Mouse (Mus musculus): ENCODE measurements around the gene Ccdc153. TPM values are rescaled to one million over a fixed set of nuclear protein-coding genes. Genes with fewer than 3 reads are reported as not detected.

The Ccdc153 gene
- polyA plus RNA-seq, 1 experiment from 2014 or later, result not detected

GRCm38 (mm10) chr9:44207840-44208239 lies 32.6 kb upstream of the Ccdc153 start:
- no peaks in the 10 kb centered on the region for H3K9me3 ChIP-seq (ENCODE audit: control insufficient read depth, low read length)
- 92% methylated on average over 2 of the region's 2 CpGs for WGBS
- DNase-seq (ENCODE audit: low spot score) (no peak), ATAC-seq (ENCODE audit: low FRiP score) (no peak)
- H3K9ac ChIP-seq (ENCODE audit: low read depth, low read length), result no peak overlapping the region
- no peak overlapping the region for H3K4me2 ChIP-seq (replicated peaks; ENCODE audit: low read depth, low read length)
- no peaks in the 10 kb centered on the region for H3K27me3 ChIP-seq (ENCODE audit: control insufficient read depth, insufficient read depth, low read length)
- H3K4me3 ChIP-seq (ENCODE audit: low read depth, low read length), result no peak overlapping the region
- no peaks in the 10 kb centered on the region for H3K4me1 ChIP-seq (replicated peaks; ENCODE audit: control insufficient read depth, insufficient read depth, low read length)
- no peaks in the 10 kb centered on the region for H3K36me3 ChIP-seq (ENCODE audit: control insufficient read depth, insufficient read depth, low read length)
- H3K27ac ChIP-seq (ENCODE audit: low read depth, low read length), result no peak overlapping the region

- H3K4me2 ChIP-seq (replicated peaks; ENCODE audit: low read depth, low read length), result no peak overlapping the region
- H3K27ac ChIP-seq (ENCODE audit: low read depth, low read length), result no peak overlapping the region
- H3K9me3 ChIP-seq (ENCODE audit: control insufficient read depth, low read length), result no peaks in the 10 kb centered on the region
- no peak overlapping the region for H3K9ac ChIP-seq (ENCODE audit: low read depth, low read length)
- no peak overlapping the region for H3K4me3 ChIP-seq (ENCODE audit: low read depth, low read length)
- no peaks in the 10 kb centered on the region for H3K27me3 ChIP-seq (ENCODE audit: control insufficient read depth, insufficient read depth, low read length)
- WGBS, result 95% methylated on average over 4 of the region's 4 CpGs
- H3K4me1 ChIP-seq (replicated peaks; ENCODE audit: control insufficient read depth, insufficient read depth, low read length), result no peaks in the 10 kb centered on the region
- no peaks in the 10 kb centered on the region for H3K36me3 ChIP-seq (ENCODE audit: control insufficient read depth, insufficient read depth, low read length)
- DNase-seq (ENCODE audit: low spot score) (no peak), ATAC-seq (ENCODE audit: low FRiP score) (no peak)
Measured at GRCm38 (mm10) chr9:44209416-44209815, 31.1 kb upstream of the Ccdc153 start.

- Histone ChIP-seq H3K9ac (ENCODE audit: low read depth, low read length) (no peak overlapping the region), H3K4me3 (ENCODE audit: low read depth, low read length) (no peak overlapping the region), H3K9me3 (ENCODE audit: control insufficient read depth, low read length) (no peaks in the 10 kb centered on the region), H3K4me1 (replicated peaks; ENCODE audit: control insufficient read depth, insufficient read depth, low read length) (no peaks in the 10 kb centered on the region), H3K36me3 (ENCODE audit: control insufficient read depth, insufficient read depth, low read length) (no peaks in the 10 kb centered on the region), H3K4me2 (replicated peaks; ENCODE audit: low read depth, low read length) (no peak overlapping the region), H3K27me3 (ENCODE audit: control insufficient read depth, insufficient read depth, low read length) (no peaks in the 10 kb centered on the region), H3K27ac (ENCODE audit: low read depth, low read length) (no peak overlapping the region)
- DNase-seq (ENCODE audit: low spot score) (no peak), ATAC-seq (ENCODE audit: low FRiP score) (no peak)
- WGBS, result 95% methylated on average over 4 of the region's 4 CpGs
Measured at GRCm38 (mm10) chr9:44212406-44212805, 28.1 kb upstream of the Ccdc153 start.

- 97% methylated on average over 14 of the region's 14 CpGs for WGBS
- Histone ChIP-seq H3K4me2 (replicated peaks; ENCODE audit: low read depth, low read length) (no peak overlapping the region), H3K36me3 (ENCODE audit: control insufficient read depth, insufficient read depth, low read length) (no peaks in the 10 kb centered on the region), H3K9me3 (ENCODE audit: control insufficient read depth, low read length) (no peaks in the 10 kb centered on the region), H3K4me3 (ENCODE audit: low read depth, low read length) (no peak overlapping the region), H3K4me1 (replicated peaks; ENCODE audit: control insufficient read depth, insufficient read depth, low read length) (no peaks in the 10 kb centered on the region), H3K9ac (ENCODE audit: low read depth, low read length) (no peak overlapping the region), H3K27me3 (ENCODE audit: control insufficient read depth, insufficient read depth, low read length) (no peaks in the 10 kb centered on the region), H3K27ac (ENCODE audit: low read depth, low read length) (no peak overlapping the region)
- DNase-seq (ENCODE audit: low spot score), result no peak
- no peak for ATAC-seq (ENCODE audit: low FRiP score)
Measured at GRCm38 (mm10) chr9:44213538-44213937, 26.9 kb upstream of the Ccdc153 start.

- DNase-seq (ENCODE audit: low spot score) (no peak), ATAC-seq (ENCODE audit: low FRiP score) (no peak)
- Histone ChIP-seq H3K4me2 (replicated peaks; ENCODE audit: low read depth, low read length) (no peak overlapping the region), H3K9me3 (ENCODE audit: control insufficient read depth, low read length) (no peaks in the 10 kb centered on the region), H3K36me3 (ENCODE audit: control insufficient read depth, insufficient read depth, low read length) (no peaks in the 10 kb centered on the region), H3K4me3 (ENCODE audit: low read depth, low read length) (no peak overlapping the region), H3K27me3 (ENCODE audit: control insufficient read depth, insufficient read depth, low read length) (no peaks in the 10 kb centered on the region), H3K9ac (ENCODE audit: low read depth, low read length) (no peak overlapping the region), H3K27ac (ENCODE audit: low read depth, low read length) (no peak overlapping the region), H3K4me1 (replicated peaks; ENCODE audit: control insufficient read depth, insufficient read depth, low read length) (no peaks in the 10 kb centered on the region)
- WGBS, result 72% methylated on average over 6 of the region's 6 CpGs
Measured at GRCm38 (mm10) chr9:44225993-44226392, 14.5 kb upstream of the Ccdc153 start.

GRCm38 (mm10) chr9:44231609-44232008 lies 8.9 kb upstream of the Ccdc153 start:
- H3K36me3 ChIP-seq (ENCODE audit: control insufficient read depth, insufficient read depth, low read length), result no peaks in the 10 kb centered on the region
- H3K4me3 ChIP-seq (ENCODE audit: low read depth, low read length), result no peak overlapping the region
- no peaks in the 10 kb centered on the region for H3K27me3 ChIP-seq (ENCODE audit: control insufficient read depth, insufficient read depth, low read length)
- H3K9me3 ChIP-seq (ENCODE audit: control insufficient read depth, low read length), result no peaks in the 10 kb centered on the region
- no peaks in the 10 kb centered on the region for H3K4me1 ChIP-seq (replicated peaks; ENCODE audit: control insufficient read depth, insufficient read depth, low read length)
- H3K4me2 ChIP-seq (replicated peaks; ENCODE audit: low read depth, low read length), result no peak overlapping the region
- no peak overlapping the region for H3K27ac ChIP-seq (ENCODE audit: low read depth, low read length)
- no peak for DNase-seq (ENCODE audit: low spot score)
- no peak for ATAC-seq (ENCODE audit: low FRiP score)
- no peak overlapping the region for H3K9ac ChIP-seq (ENCODE audit: low read depth, low read length)

GRCm38 (mm10) chr9:44233021-44233801 lies 7.3 kb upstream of the Ccdc153 start:
- ATAC-seq (ENCODE audit: low FRiP score) (peak; percentile 84), DNase-seq (ENCODE audit: low spot score) (no peak)
- Histone ChIP-seq H3K9me3 (ENCODE audit: control insufficient read depth, low read length) (no peaks in the 10 kb centered on the region), H3K36me3 (ENCODE audit: control insufficient read depth, insufficient read depth, low read length) (no peaks in the 10 kb centered on the region), H3K27me3 (ENCODE audit: control insufficient read depth, insufficient read depth, low read length) (no peaks in the 10 kb centered on the region), H3K4me1 (replicated peaks; ENCODE audit: control insufficient read depth, insufficient read depth, low read length) (no peaks in the 10 kb centered on the region), H3K9ac (ENCODE audit: low read depth, low read length) (peak overlapping the region; percentile 73), H3K4me3 (ENCODE audit: low read depth, low read length) (peak overlapping the region; percentile 56), H3K4me2 (replicated peaks; ENCODE audit: low read depth, low read length) (peak overlapping the region; percentile 36), H3K27ac (ENCODE audit: low read depth, low read length) (peak overlapping the region; percentile 76)
- 1% methylated on average over 37 of the region's 40 CpGs for WGBS

GRCm38 (mm10) chr9:44233802-44234478 lies 6.5 kb upstream of the Ccdc153 start, which contains the start of gene Cbl:
Cbl (minus strand) TSS chr9:44234049.
- Histone ChIP-seq H3K4me2 (replicated peaks; ENCODE audit: low read depth, low read length) (peak within 1 kb of the TSS; percentile 36), H3K27me3 (ENCODE audit: control insufficient read depth, insufficient read depth, low read length) (no peaks in the 10 kb centered on the region), H3K9ac (ENCODE audit: low read depth, low read length) (peak within 1 kb of the TSS; percentile 73), H3K36me3 (ENCODE audit: control insufficient read depth, insufficient read depth, low read length) (no peaks in the 10 kb centered on the region), H3K4me3 (ENCODE audit: low read depth, low read length) (peak within 1 kb of the TSS; percentile 56), H3K27ac (ENCODE audit: low read depth, low read length) (peak within 1 kb of the TSS; percentile 76), H3K9me3 (ENCODE audit: control insufficient read depth, low read length) (no peaks in the 10 kb centered on the region), H3K4me1 (replicated peaks; ENCODE audit: control insufficient read depth, insufficient read depth, low read length) (no peaks in the 10 kb centered on the region)
- under 1% methylated on average over 68 of the region's 76 CpGs for WGBS
- ATAC-seq (ENCODE audit: low FRiP score) (peak; percentile 95), DNase-seq (ENCODE audit: low spot score) (peak; percentile 100)

All from hindbrain, embryonic 11.5 days (tissue).